Mouse (Mus musculus): ENCODE results near the gene Kdelr1.

Kdelr1 gene

GRCm38 (mm10) chr7:45872624-45873023 lies at the start of gene Kdelr1:
Kdelr1 (plus strand) TSS chr7:45872772.
- DNase-seq (ENCODE audit: low read depth, low spot score) = peak; percentile 90

GRCm38 (mm10) chr7:45824598-45824997 lies 48.0 kb upstream of the Kdelr1 start, which contains the start of gene Kcnj14:
Kcnj14 (minus strand) TSS chr7:45824782.
- no peak for DNase-seq (ENCODE audit: low read depth, low spot score)

GRCm38 (mm10) chr7:45826631-45827030 lies 45.9 kb upstream of the Kdelr1 start:
- DNase-seq (ENCODE audit: low read depth, low spot score) = no peak

GRCm38 (mm10) chr7:45830427-45831127 lies 42.0 kb upstream of the Kdelr1 start, which contains the start of gene Grwd1:
Grwd1 (minus strand) TSS chr7:45830944.
- peak; percentile 98 for DNase-seq (ENCODE audit: low read depth, low spot score)

- no peak for DNase-seq (ENCODE audit: low read depth, low spot score)
Observed at GRCm38 (mm10) chr7:45831128-45831525, 41.4 kb upstream of the Kdelr1 start.

- no peak for DNase-seq (ENCODE audit: low read depth, low spot score)
Observed at GRCm38 (mm10) chr7:45832428-45832827, 40.1 kb upstream of the Kdelr1 start.

GRCm38 (mm10) chr7:45833148-45833790 lies 39.3 kb upstream of the Kdelr1 start:
- peak; percentile 39 for DNase-seq (ENCODE audit: low read depth, low spot score)

- no peak for DNase-seq (ENCODE audit: low read depth, low spot score)
Observed at GRCm38 (mm10) chr7:45833924-45834323, 38.6 kb upstream of the Kdelr1 start.

- DNase-seq (ENCODE audit: low read depth, low spot score) = no peak
Observed at GRCm38 (mm10) chr7:45842950-45843744, 29.4 kb upstream of the Kdelr1 start.

- no peak for DNase-seq (ENCODE audit: low read depth, low spot score)
Observed at GRCm38 (mm10) chr7:45848447-45849027, 24.0 kb upstream of the Kdelr1 start.

GRCm38 (mm10) chr7:45850661-45851060 lies 21.9 kb upstream of the Kdelr1 start:
- no peak for DNase-seq (ENCODE audit: low read depth, low spot score)

GRCm38 (mm10) chr7:45853089-45853488 lies 19.5 kb upstream of the Kdelr1 start:
- no peak for DNase-seq (ENCODE audit: low read depth, low spot score)

- DNase-seq (ENCODE audit: low read depth, low spot score) = peak; percentile 89
Observed at GRCm38 (mm10) chr7:45856950-45857901, 15.3 kb upstream of the Kdelr1 start.

GRCm38 (mm10) chr7:45859008-45859407 lies 13.6 kb upstream of the Kdelr1 start:
- no peak for DNase-seq (ENCODE audit: low read depth, low spot score)

GRCm38 (mm10) chr7:45862804-45863203 lies 9.8 kb upstream of the Kdelr1 start:
- no peak for DNase-seq (ENCODE audit: low read depth, low spot score)

GRCm38 (mm10) chr7:45864435-45864834 lies 8.1 kb upstream of the Kdelr1 start:
- no peak for DNase-seq (ENCODE audit: low read depth, low spot score)

GRCm38 (mm10) chr7:45865925-45866910 lies 6.4 kb upstream of the Kdelr1 start:
- peak; percentile 96 for DNase-seq (ENCODE audit: low read depth, low spot score)

GRCm38 (mm10) chr7:45867871-45868270 lies 4.7 kb upstream of the Kdelr1 start:
- DNase-seq (ENCODE audit: low read depth, low spot score) = no peak

GRCm38 (mm10) chr7:45869107-45869670 lies 3.4 kb upstream of the Kdelr1 start:
- no peak for DNase-seq (ENCODE audit: low read depth, low spot score)
